Mouse (Mus musculus) layer of hippocampus, postnatal 25 days (tissue): ENCODE measurements around the gene Hdc. TPM values are rescaled to one million over a fixed set of nuclear protein-coding genes. Genes with fewer than 3 reads are reported as not detected.
"Not testable (repeated sequence)": the region's sequence is repeated elsewhere in the genome, so short reads cannot be mapped to it uniquely, and the experiment has no call there.

Source experiments
- DNase-seq, 2 experiments: peaks; one replicate each; pipeline ENCODE4 v3.0.0; 2022; ENCODE audit warnings: mixed read lengths in 2 of 2, low spot score in 1 of 2; ENCODE audit errors: extremely low spot score in 1 of 2
- total RNA-seq, 2 experiments: library from RNA; stranded (reverse); gene quantifications; 2 replicates each; pipeline ENCODE4 v1.2.3; 2021

The Hdc gene
- 1 to 10 TPM in 1 of 2 experiments, under 1 TPM in 1; 0.84 to 1.4 TPM for total RNA-seq

GRCm38 (mm10) chr2:126619249-126619704 lies at the start of gene Hdc:
Hdc (minus strand) TSS chr2:126619299.
- DNase-seq: no peak

DNA sequence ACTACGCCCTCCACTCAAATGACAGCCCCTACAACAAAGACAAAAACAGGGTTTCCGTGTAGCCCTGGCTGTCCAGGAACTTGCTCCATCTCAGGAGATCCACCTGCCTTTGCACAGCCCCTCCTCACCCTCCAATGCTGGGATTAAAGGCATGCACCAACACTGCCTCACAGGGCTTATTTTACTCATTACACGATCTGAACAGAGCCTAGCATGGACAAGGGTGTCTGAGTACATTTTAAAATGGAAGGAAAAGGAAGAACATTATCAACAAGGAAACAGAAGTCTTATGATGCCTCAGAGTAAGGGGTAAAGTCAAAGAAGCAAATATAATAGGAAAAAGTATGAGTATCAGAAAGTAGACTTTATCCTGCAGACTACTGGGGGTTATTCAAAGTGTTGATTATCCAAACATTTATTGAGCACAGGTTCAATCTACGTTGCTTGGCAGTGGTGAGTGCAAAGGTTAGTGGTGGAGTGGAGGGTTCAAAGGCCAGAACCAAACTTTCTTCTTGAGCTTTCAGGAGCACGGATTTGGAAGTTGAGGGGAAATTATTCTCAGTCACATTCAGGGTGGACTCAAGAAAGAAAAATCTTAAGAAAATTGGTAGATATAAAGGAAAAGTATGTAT lies 49.6 kb upstream of the Hdc start:
- DNase-seq: no peak

DNA sequence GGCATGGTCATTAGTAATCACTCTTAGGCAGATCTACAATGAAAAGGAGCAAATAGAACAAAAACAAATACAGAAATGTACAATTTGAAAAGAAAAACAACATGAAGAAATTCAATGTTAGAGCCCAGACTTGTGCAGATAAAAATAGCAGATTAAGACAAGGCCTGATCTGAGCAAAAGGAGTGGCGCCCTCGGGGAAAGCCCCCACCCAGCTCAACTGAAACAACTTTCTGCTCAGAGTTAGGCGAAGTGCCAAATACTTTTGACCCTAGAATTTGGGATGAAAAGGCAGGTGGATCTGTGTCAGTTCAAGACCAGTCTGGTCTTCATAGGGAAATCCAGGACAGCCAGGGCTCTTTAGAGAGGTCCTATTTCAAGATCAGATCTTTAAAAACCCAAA lies 46.9 kb upstream of the Hdc start:
- no peak for DNase-seq

DNA sequence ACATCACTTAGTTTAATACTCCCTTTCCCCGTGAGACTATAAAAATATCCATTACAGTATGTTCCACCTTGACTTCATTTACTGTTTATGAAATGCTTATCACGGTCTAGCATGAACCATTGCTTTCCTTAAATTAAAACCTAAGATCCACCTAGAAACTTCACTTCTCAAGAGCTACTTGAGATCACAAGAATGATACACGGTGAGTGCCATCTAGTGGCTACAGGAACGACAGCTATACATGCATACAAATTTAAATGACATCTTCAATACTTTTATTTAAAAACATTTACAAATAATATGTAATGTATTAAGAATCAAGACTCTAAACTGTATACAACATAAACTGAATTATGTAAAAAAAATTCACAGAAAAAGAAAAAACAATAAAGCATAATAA lies 44.4 kb upstream of the Hdc start:
- no peak for DNase-seq

DNA sequence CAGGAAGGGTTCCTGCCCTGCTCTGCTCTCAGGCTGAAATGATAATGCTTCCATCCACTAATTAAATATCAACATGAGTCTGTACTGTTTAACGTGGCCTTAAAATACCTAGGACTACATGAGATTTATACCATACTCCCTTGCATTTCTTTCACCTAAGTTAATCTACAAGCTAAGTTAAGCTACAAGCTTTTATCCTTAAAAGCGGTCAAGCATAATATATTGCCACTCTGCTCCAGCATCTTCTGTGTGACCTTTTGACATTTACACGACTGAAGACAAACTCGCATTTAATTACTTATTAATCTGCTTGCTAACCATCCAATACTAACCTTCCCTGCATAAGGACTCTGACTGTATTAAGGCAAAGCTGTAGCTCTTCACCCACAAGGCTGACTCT lies 33.8 kb upstream of the Hdc start:
- DNase-seq: no peak

- no peak for DNase-seq
Measured at GRCm38 (mm10) chr2:126647762-126648161, 28.7 kb upstream of the Hdc start.

- no peak for DNase-seq
Measured at GRCm38 (mm10) chr2:126646461-126646860, 27.4 kb upstream of the Hdc start.

DNA sequence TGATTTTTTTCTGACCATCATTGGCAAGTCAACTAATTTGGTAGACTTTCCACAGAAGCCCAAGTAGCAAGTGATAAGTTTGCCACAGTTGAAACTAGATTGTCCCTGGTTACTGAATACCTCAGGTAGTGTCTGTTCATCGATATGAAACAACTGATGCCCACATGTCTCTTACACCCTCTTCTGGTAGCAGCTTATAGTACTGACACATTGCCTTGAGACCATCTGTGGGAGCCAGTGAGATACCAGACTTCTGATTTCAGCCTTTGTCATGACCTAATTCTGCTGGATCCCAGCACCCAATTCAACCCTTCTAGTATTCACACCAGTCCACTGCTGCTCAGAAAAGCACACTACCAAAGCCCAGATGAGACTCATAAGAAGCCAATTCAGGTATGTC lies 25.7 kb upstream of the Hdc start:
- DNase-seq: peak in 1 of 2 experiments; percentile 5

- DNase-seq: peak in 1 of 2 experiments; percentile 5
Measured at GRCm38 (mm10) chr2:126640298-126640697, 21.2 kb upstream of the Hdc start.

- DNase-seq: no peak
Measured at GRCm38 (mm10) chr2:126635939-126636823, 17.1 kb upstream of the Hdc start.

DNA sequence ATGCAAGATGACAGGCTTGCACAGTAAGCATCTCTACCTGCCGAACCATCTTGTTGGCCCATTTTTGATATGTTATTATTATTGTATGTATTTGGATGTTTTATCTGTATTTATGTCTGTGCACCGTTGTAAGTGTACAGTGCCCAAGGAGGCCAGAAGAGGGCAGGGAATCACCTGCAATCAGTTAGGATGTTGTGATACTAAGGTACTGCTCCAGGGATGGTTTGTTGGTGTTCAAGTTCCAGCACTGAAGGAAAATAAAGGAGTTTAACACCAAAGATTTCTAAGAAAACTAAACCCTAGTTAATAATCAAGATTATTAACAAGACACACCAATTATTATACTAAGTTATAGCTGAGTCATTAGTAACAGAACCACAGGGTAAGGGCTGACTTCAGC lies 14.1 kb upstream of the Hdc start:
- DNase-seq: no peak

GRCm38 (mm10) chr2:126628455-126628995 lies 9.4 kb upstream of the Hdc start:
- DNase-seq: no peak

DNA sequence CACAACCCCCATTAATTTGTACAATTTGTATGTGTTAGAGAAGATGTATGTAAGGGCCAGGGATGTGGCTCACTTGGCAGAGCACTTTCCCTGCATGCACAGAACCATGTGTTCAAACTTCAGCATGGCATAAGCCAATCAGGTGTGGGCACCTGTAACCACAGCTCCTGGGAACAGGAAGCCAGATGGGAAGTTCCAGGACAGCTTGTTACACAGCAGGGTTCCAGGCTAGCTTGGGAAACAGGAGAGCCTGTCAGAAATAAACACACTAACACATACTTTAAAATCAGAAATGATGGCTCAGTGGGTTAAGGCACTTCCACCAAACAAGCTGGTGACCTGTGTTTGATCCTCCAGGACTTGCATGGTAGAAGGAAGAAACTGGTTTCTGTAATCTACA lies 4.0 kb upstream of the Hdc start:
- no peak for DNase-seq

DNA sequence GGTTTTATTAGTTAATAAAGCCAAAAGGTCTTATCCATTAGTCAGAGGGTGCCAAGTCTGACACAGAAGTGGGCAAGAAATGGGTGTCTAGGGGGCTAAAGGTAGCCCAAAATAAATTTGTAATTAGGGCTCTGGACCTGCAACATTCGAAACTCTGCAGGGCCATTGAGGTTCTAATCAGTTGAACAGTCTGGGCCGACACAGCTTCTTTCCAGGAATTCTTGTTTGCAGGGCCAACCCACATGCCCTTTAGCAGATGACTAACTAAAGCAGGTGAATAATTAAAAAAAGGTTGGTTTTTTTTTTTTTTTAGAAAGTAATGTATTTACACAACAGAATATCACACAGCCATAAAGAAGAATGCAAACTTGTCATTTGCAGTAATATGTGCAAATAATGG lies 3.4 kb upstream of the Hdc start:
- DNase-seq: no peak

- DNase-seq: no peak
Measured at GRCm38 (mm10) chr2:126618470-126619179, 474 bp downstream of the Hdc start.

GRCm38 (mm10) chr2:126615355-126615754 lies 3.7 kb downstream of the Hdc start:
- no peak for DNase-seq

- DNase-seq: not testable (repeated sequence)
Measured at GRCm38 (mm10) chr2:126609600-126609999, 9.5 kb downstream of the Hdc start.

DNA sequence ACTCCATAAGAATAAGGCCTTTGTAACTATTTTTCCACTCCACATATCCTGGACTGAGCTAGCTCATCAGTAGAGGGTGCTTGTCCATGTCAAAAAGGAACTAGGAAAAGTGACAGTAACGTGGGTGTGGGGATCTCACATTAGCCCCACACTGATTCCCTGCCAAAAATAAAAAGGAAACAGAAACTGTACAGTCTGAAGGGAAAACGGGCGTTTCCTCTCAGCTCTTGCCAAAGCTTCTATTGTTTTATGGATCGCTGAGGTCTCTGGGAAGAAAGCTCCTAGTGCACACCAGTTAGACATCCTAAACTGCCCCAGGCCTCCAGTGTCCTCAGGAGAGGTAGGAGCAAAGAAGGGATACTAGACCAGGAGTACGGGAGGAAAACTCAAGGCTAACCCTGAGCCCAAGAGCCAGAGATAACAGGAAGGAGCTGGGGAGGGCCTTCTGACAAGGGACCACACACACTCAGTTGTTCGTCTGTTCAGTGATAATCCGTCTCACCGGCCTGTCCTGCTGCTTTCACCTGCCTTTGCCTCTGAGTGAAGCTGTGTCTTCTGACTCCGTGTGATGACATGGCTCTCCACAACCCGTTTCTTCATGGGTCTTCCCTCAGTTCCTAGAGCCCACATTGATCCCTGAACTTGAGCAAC lies 11.4 kb downstream of the Hdc start:
- no peak for DNase-seq

GRCm38 (mm10) chr2:126606688-126607062 lies 12.4 kb downstream of the Hdc start:
- no peak for DNase-seq

DNA sequence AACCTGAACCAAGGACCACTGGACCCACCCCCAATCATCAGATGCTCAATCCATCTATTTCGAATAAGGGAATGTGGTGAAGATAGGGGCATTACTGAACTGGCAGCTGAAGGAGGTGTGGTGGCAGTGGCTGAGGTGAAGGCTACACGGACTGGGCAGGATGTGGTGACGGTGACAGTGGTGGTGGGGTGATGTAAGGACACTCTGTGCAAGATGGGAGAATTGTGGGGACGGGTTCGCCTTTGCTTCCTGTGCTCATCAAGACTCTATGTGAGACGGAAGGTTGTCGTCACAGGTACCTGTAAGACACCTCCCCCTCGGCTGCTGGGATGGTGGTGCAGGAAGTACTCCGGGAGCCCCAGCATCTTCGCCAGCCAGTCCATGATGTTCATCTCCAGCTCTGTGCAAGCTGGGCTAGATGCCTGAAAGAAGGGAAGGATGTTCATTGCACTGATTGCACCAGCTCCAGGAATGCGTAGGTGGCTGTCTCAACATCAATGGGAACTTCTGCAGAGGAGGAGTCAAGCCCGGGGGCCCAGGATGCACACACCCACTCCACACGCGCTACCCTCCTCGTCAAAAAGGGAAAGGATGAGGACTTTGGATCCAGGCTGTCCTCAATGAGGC lies 12.9 kb downstream of the Hdc start:
- DNase-seq: no peak
